Mouse (Mus musculus) skeletal muscle tissue, adult 2 months (tissue): ENCODE measurements around the gene Klk9.

Source experiments
- DNase-seq: peaks from one replicate; pipeline ENCODE4 v3.0.0-alpha.2; 2012; ENCODE audit warnings: low read depth, low spot score

Gene Klk9

GRCm38 (mm10) chr7:43789295-43789694 is 2.4 kb upstream of the Klk9 start:
- DNase-seq = no peak

GRCm38 (mm10) chr7:43796355-43796754 is 4.7 kb downstream of the Klk9 start:
- no peak for DNase-seq

- no peak for DNase-seq
Observed at GRCm38 (mm10) chr7:43797333-43797769, 5.7 kb downstream of the Klk9 start, which contains the start of gene Klk8. Klk8 (plus strand) TSS chr7:43797577.

GRCm38 (mm10) chr7:43797844-43798462 is 6.3 kb downstream of the Klk9 start:
- no peak for DNase-seq

GRCm38 (mm10) chr7:43799876-43800275 is 8.2 kb downstream of the Klk9 start:
- DNase-seq = no peak

GRCm38 (mm10) chr7:43810994-43811393 is 19.3 kb downstream of the Klk9 start, which contains the start of gene Klk7:
Klk7 (plus strand) TSS chr7:43811294.
- DNase-seq = no peak

GRCm38 (mm10) chr7:43815211-43815610 is 23.5 kb downstream of the Klk9 start:
- DNase-seq = no peak

- no peak for DNase-seq
Observed at GRCm38 (mm10) chr7:43816746-43817145, 25.1 kb downstream of the Klk9 start.

GRCm38 (mm10) chr7:43821581-43821980 is 29.9 kb downstream of the Klk9 start:
- no peak for DNase-seq

- no peak for DNase-seq
Observed at GRCm38 (mm10) chr7:43824199-43824598, 32.5 kb downstream of the Klk9 start, which contains the start of gene Klk6. Klk6 (plus strand) TSS chr7:43824499.

- DNase-seq = no peak
Observed at GRCm38 (mm10) chr7:43826056-43826455, 34.4 kb downstream of the Klk9 start.

- no peak for DNase-seq
Observed at GRCm38 (mm10) chr7:43827706-43828105, 36.0 kb downstream of the Klk9 start.

GRCm38 (mm10) chr7:43829006-43829405 is 37.3 kb downstream of the Klk9 start:
- no peak for DNase-seq

- no peak for DNase-seq
Observed at GRCm38 (mm10) chr7:43841701-43842100, 50.0 kb downstream of the Klk9 start, which contains the start of gene Klk5. Klk5 (plus strand) TSS chr7:43841971.

- no peak for DNase-seq
Observed at GRCm38 (mm10) chr7:43843801-43844200, 52.1 kb downstream of the Klk9 start.
